Mouse (Mus musculus): ENCODE data around the gene Fgfr2. TPM values are rescaled to one million over a fixed set of nuclear protein-coding genes. Genes with fewer than 3 reads are reported as not detected.

The Fgfr2 gene
- polyA plus RNA-seq, 1 experiment from 2014 or later: 137 TPM

- no peak for ATAC-seq (ENCODE audit: insufficient number of reproducible peaks, low FRiP score, low TSS enrichment, low read depth)
- H3K4me2 ChIP-seq (replicated peaks): no peak overlapping the region
- H3K27ac ChIP-seq (replicated peaks): no peak overlapping the region
- H3K4me3 ChIP-seq (replicated peaks): no peak overlapping the region
- no peaks in the 10 kb centered on the region for H3K4me1 ChIP-seq
- WGBS: 58% methylated on average over 9 of the region's 9 CpGs
- H3K9me3 ChIP-seq (replicated peaks): no peaks in the 10 kb centered on the region
- peaks cover 4% of the 10 kb centered on the region; the same call in 1 of the 2 replicates for H3K27me3 ChIP-seq
- H3K36me3 ChIP-seq: no peaks in the 10 kb centered on the region
- no peak overlapping the region for H3K9ac ChIP-seq
Observed at GRCm38 (mm10) chr7:131805525-131806202, 1317.5 kb downstream of the Fgfr2 start.

- Histone ChIP-seq H3K9me3 (replicated peaks) (no peaks in the 10 kb centered on the region), H3K27ac (replicated peaks) (no peak overlapping the region), H3K4me1 (no peaks in the 10 kb centered on the region), H3K27me3 (0 out of 2 replicates have a peak, but pooled peaks cover 4% of the 10 kb centered on the region), H3K4me3 (replicated peaks) (no peak overlapping the region), H3K36me3 (no peaks in the 10 kb centered on the region), H3K4me2 (replicated peaks) (no peak overlapping the region), H3K9ac (no peak overlapping the region)
- ATAC-seq (ENCODE audit: insufficient number of reproducible peaks, low FRiP score, low TSS enrichment, low read depth): no peak
- WGBS: 41% methylated on average over 6 of the region's 6 CpGs
Observed at GRCm38 (mm10) chr7:131800416-131801045, 1322.6 kb downstream of the Fgfr2 start.

- Histone ChIP-seq H3K4me2 (replicated peaks) (no peak overlapping the region), H3K4me1 (no peaks in the 10 kb centered on the region), H3K36me3 (no peaks in the 10 kb centered on the region), H3K27me3 (0 out of 2 replicates have a peak, but pooled peaks cover 4% of the 10 kb centered on the region), H3K9ac (no peak overlapping the region), H3K9me3 (replicated peaks) (no peaks in the 10 kb centered on the region), H3K27ac (replicated peaks) (no peak overlapping the region), H3K4me3 (replicated peaks) (no peak overlapping the region)
- 37% methylated on average over 6 of the region's 6 CpGs for WGBS
- no peak for ATAC-seq (ENCODE audit: insufficient number of reproducible peaks, low FRiP score, low TSS enrichment, low read depth)
Observed at GRCm38 (mm10) chr7:131797161-131797560, 1326.0 kb downstream of the Fgfr2 start.

GRCm38 (mm10) chr7:131788595-131789206 lies 1334.4 kb downstream of the Fgfr2 start:
- Histone ChIP-seq H3K27me3 (no peaks in the 10 kb centered on the region), H3K27ac (replicated peaks) (no peak overlapping the region), H3K4me2 (replicated peaks) (no peak overlapping the region), H3K9ac (no peak overlapping the region), H3K36me3 (no peaks in the 10 kb centered on the region), H3K4me3 (replicated peaks) (no peak overlapping the region), H3K4me1 (no peaks in the 10 kb centered on the region), H3K9me3 (replicated peaks) (no peaks in the 10 kb centered on the region)
- no peak for ATAC-seq (ENCODE audit: insufficient number of reproducible peaks, low FRiP score, low TSS enrichment, low read depth)
- 62% methylated on average over 10 of the region's 10 CpGs for WGBS

- 71% methylated on average over 3 of the region's 3 CpGs for WGBS
- Histone ChIP-seq H3K27ac (replicated peaks) (no peak overlapping the region), H3K4me1 (no peaks in the 10 kb centered on the region), H3K27me3 (no peaks in the 10 kb centered on the region), H3K4me3 (replicated peaks) (no peak overlapping the region), H3K36me3 (no peaks in the 10 kb centered on the region), H3K9me3 (replicated peaks) (no peaks in the 10 kb centered on the region), H3K4me2 (replicated peaks) (no peak overlapping the region), H3K9ac (no peak overlapping the region)
- ATAC-seq (ENCODE audit: insufficient number of reproducible peaks, low FRiP score, low TSS enrichment, low read depth): no peak
Observed at GRCm38 (mm10) chr7:131785721-131786120, 1337.4 kb downstream of the Fgfr2 start.

- H3K9ac ChIP-seq: no peak overlapping the region
- H3K36me3 ChIP-seq: no peaks in the 10 kb centered on the region
- peaks cover 22% of the 10 kb centered on the region; the same call in 1 of the 2 replicates for H3K27me3 ChIP-seq
- H3K27ac ChIP-seq (replicated peaks): no peak overlapping the region
- no peaks in the 10 kb centered on the region for H3K4me1 ChIP-seq
- no peak overlapping the region for H3K4me2 ChIP-seq (replicated peaks)
- no peaks in the 10 kb centered on the region for H3K9me3 ChIP-seq (replicated peaks)
- WGBS: 53% methylated on average over 24 of the region's 24 CpGs
- no peak for ATAC-seq (ENCODE audit: insufficient number of reproducible peaks, low FRiP score, low TSS enrichment, low read depth)
- H3K4me3 ChIP-seq (replicated peaks): no peak overlapping the region
Observed at GRCm38 (mm10) chr7:131778271-131778985, 1344.7 kb downstream of the Fgfr2 start.

GRCm38 (mm10) chr7:131777461-131778270 lies 1345.5 kb downstream of the Fgfr2 start:
- no peak for ATAC-seq (ENCODE audit: insufficient number of reproducible peaks, low FRiP score, low TSS enrichment, low read depth)
- Histone ChIP-seq H3K4me3 (replicated peaks) (no peak overlapping the region), H3K9ac (no peak overlapping the region), H3K27ac (replicated peaks) (no peak overlapping the region), H3K9me3 (replicated peaks) (no peaks in the 10 kb centered on the region), H3K36me3 (no peaks in the 10 kb centered on the region), H3K4me2 (replicated peaks) (no peak overlapping the region), H3K4me1 (no peaks in the 10 kb centered on the region), H3K27me3 (peaks cover 22% of the 10 kb centered on the region; the same call in 1 of the 2 replicates)
- WGBS: 26% methylated on average over 10 of the region's 10 CpGs

GRCm38 (mm10) chr7:131776191-131776752 lies 1346.9 kb downstream of the Fgfr2 start:
- no peak overlapping the region for H3K4me3 ChIP-seq (replicated peaks)
- H3K9ac ChIP-seq: no peak overlapping the region

GRCm38 (mm10) chr7:131757922-131758321 lies 1365.2 kb downstream of the Fgfr2 start:
- Histone ChIP-seq H3K9me3 (replicated peaks) (no peaks in the 10 kb centered on the region), H3K4me2 (replicated peaks) (no peak overlapping the region), H3K27me3 (no peaks in the 10 kb centered on the region), H3K4me1 (no peaks in the 10 kb centered on the region), H3K27ac (replicated peaks) (no peak overlapping the region), H3K4me3 (replicated peaks) (no peak overlapping the region), H3K9ac (no peak overlapping the region), H3K36me3 (no peaks in the 10 kb centered on the region)
- no peak for ATAC-seq (ENCODE audit: insufficient number of reproducible peaks, low FRiP score, low TSS enrichment, low read depth)
- 92% methylated on average over 3 of the region's 3 CpGs for WGBS

More at GRCm38 (mm10) chr7:131776191-131776752, 1346.9 kb downstream of the Fgfr2 start:
- no peaks in the 10 kb centered on the region for H3K9me3 ChIP-seq (replicated peaks)
- no peak overlapping the region for H3K27ac ChIP-seq (replicated peaks)
- 63% methylated on average over 16 of the region's 16 CpGs for WGBS
- H3K4me1 ChIP-seq: no peaks in the 10 kb centered on the region
- peaks cover 22% of the 10 kb centered on the region; the same call in 1 of the 2 replicates for H3K27me3 ChIP-seq
- no peak for ATAC-seq (ENCODE audit: insufficient number of reproducible peaks, low FRiP score, low TSS enrichment, low read depth)
- H3K36me3 ChIP-seq: no peaks in the 10 kb centered on the region
- no peak overlapping the region for H3K4me2 ChIP-seq (replicated peaks)

GRCm38 (mm10) chr7:131747152-131748010 lies 1375.8 kb downstream of the Fgfr2 start:
- Histone ChIP-seq H3K27ac (replicated peaks) (no peak overlapping the region), H3K9ac (no peak overlapping the region), H3K4me3 (replicated peaks) (no peak overlapping the region), H3K27me3 (peaks cover 33% of the 10 kb centered on the region), H3K4me1 (no peaks in the 10 kb centered on the region), H3K4me2 (replicated peaks) (no peak overlapping the region), H3K9me3 (replicated peaks) (no peaks in the 10 kb centered on the region), H3K36me3 (no peaks in the 10 kb centered on the region)
- ATAC-seq (ENCODE audit: insufficient number of reproducible peaks, low FRiP score, low TSS enrichment, low read depth): no peak
- WGBS: 26% methylated on average over 16 of the region's 16 CpGs

Measured in embryonic facial prominence, embryonic 15.5 days (tissue).